Mouse (Mus musculus): ENCODE measurements at regions not wholly inside any gene's neighbourhood (a gene's known extent, or its start where the extent isn't known, plus 50 kb on each side); places are given as distances from the start of the nearest gene placed in this dataset.

DNA sequence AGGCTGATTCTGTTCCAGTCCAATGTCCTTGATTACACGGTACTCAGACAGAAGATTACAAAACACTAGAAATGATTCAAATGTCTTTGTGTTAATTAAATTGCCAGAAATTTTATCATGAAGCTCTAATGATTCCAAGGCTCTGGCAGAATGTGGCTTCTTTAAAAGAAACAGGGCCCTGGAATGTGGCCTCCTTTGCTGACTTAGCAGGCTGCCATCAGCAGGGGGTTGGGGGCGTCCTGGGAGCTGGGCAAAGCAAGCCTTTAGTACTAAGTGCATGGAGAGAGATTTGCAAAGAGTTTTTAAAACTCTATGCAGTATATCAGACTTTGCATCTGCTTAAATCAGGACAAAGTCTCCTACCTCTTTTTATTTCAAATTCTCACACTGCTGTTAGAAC, 434.8 kb upstream of the Cited2 start:
- Histone ChIP-seq H3K9me3 (ENCODE audit: low read length) (no peaks in the 10 kb centered on the region), H3K27me3 (ENCODE audit: insufficient read depth, low read length) (no peaks in the 10 kb centered on the region), H3K36me3 (replicated peaks; ENCODE audit: insufficient read depth, low read length) (no peaks in the 10 kb centered on the region), H3K27ac (ENCODE audit: low read depth) (no peak overlapping the region), H3K4me2 (ENCODE audit: low read depth, low read length) (no peak overlapping the region), H3K4me1 (ENCODE audit: insufficient read depth) (no peaks in the 10 kb centered on the region), H3K9ac (replicated peaks) (no peak overlapping the region), H3K4me3 (ENCODE audit: low read depth, low read length) (no peak overlapping the region)
- no peak for DNase-seq
- 62% methylated on average over 2 of the region's 2 CpGs for WGBS (ENCODE audit: insufficient replicate concordance)
- no peak for TF ChIP-seq CTCF (IDR thresholded peaks at IDR 0.05; ENCODE audit: low read depth)
- TF ChIP-seq EP300 (IDR thresholded peaks at IDR 0.05; ENCODE audit: low read depth), result no peak
- ATAC-seq, result no peak

DNA sequence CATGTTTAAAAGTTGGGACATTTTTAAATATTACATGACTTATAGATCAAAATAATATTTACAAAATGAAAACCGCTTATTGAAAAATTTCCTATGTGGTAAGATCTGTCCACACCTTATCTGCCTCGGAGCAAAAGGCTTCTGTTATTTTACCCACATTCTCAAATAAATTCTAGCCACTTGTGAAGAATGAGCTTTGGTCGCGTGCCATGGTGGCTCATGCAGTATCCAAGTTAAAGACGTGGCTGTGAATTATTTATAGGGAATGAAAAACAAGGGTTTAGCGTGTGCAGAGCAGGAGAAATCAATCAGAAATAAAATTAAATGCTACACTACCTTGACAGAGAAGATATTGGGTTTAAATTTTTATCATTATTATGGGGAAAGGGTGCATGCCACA, 430.7 kb upstream of the Cited2 start:
- no peak overlapping the region for H3K4me3 ChIP-seq (ENCODE audit: low read depth, low read length)
- no peak overlapping the region for H3K4me2 ChIP-seq (ENCODE audit: low read depth, low read length)
- H3K27ac ChIP-seq (ENCODE audit: low read depth), result no peak overlapping the region
- no peak overlapping the region for H3K9ac ChIP-seq (replicated peaks)
- no peak for DNase-seq
- WGBS (ENCODE audit: insufficient replicate concordance), result 77% methylated on average over 6 of the region's 6 CpGs
- H3K27me3 ChIP-seq (ENCODE audit: insufficient read depth, low read length), result no peaks in the 10 kb centered on the region
- TF ChIP-seq EP300 (IDR thresholded peaks at IDR 0.05; ENCODE audit: low read depth), result no peak
- no peak for TF ChIP-seq CTCF (IDR thresholded peaks at IDR 0.05; ENCODE audit: low read depth)
- no peaks in the 10 kb centered on the region for H3K4me1 ChIP-seq (ENCODE audit: insufficient read depth)
- H3K9me3 ChIP-seq (ENCODE audit: low read length), result no peaks in the 10 kb centered on the region
- no peaks in the 10 kb centered on the region for H3K36me3 ChIP-seq (replicated peaks; ENCODE audit: insufficient read depth, low read length)
- ATAC-seq, result no peak

DNA sequence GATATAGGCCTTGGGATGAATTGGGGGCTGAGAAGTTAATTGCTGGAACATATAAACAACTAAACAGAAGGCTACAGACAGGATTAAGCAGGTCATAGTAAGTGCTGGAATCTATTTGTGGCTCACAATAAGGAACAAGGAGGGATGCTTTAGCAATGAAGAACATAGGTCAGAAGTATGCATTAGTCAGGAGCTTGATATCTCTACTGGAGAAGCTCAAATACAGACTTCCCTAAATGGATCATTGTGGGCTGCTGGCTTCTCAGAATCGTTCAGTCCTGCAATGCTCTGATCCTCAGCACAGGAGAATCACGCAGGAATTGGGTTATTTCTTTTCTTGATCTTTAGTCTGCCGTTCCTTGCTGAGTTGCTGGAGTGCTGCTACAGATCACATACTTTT, 428.6 kb upstream of the Cited2 start:
- Histone ChIP-seq H3K9me3 (ENCODE audit: low read length) (no peaks in the 10 kb centered on the region), H3K27ac (ENCODE audit: low read depth) (no peak overlapping the region), H3K4me3 (ENCODE audit: low read depth, low read length) (no peak overlapping the region), H3K9ac (replicated peaks) (no peak overlapping the region), H3K36me3 (replicated peaks; ENCODE audit: insufficient read depth, low read length) (no peaks in the 10 kb centered on the region), H3K4me2 (ENCODE audit: low read depth, low read length) (no peak overlapping the region), H3K27me3 (ENCODE audit: insufficient read depth, low read length) (no peaks in the 10 kb centered on the region), H3K4me1 (ENCODE audit: insufficient read depth) (no peaks in the 10 kb centered on the region)
- no peak for DNase-seq
- TF ChIP-seq EP300 (IDR thresholded peaks at IDR 0.05; ENCODE audit: low read depth) (no peak), CTCF (IDR thresholded peaks at IDR 0.05; ENCODE audit: low read depth) (no peak)
- WGBS (ENCODE audit: insufficient replicate concordance), result 56% methylated on average over 3 of the region's 3 CpGs
- ATAC-seq, result no peak

DNA sequence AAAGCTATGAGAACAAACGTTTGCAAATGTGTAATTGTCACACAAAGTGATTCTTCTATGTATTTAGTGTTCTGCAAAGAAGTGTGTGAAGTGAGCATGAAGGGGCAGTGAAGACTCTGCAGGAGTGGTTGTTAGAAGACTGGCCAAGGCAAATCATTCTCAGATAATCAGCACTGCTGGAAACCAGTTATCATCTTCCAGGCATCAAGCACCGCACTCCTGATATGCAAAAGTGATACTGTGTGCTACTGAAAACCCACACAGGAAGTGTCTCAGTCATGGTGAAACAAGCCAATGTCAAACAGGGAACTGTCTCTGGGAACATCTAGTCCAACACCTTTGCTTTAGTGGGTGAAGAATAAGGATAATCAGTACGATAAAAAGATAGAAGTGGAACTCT, 427.9 kb upstream of the Cited2 start:
- ATAC-seq (no peak), DNase-seq (no peak)
- Histone ChIP-seq H3K4me2 (ENCODE audit: low read depth, low read length) (no peak overlapping the region; the same call in 1 of the 2 replicates), H3K36me3 (replicated peaks; ENCODE audit: insufficient read depth, low read length) (no peaks in the 10 kb centered on the region), H3K4me1 (ENCODE audit: insufficient read depth) (no peaks in the 10 kb centered on the region), H3K9ac (replicated peaks) (no peak overlapping the region), H3K27me3 (ENCODE audit: insufficient read depth, low read length) (no peaks in the 10 kb centered on the region), H3K4me3 (ENCODE audit: low read depth, low read length) (no peak overlapping the region), H3K27ac (ENCODE audit: low read depth) (no peak overlapping the region), H3K9me3 (ENCODE audit: low read length) (no peaks in the 10 kb centered on the region)
- WGBS (ENCODE audit: insufficient replicate concordance), result 53% methylated on average over 3 of the region's 3 CpGs
- TF ChIP-seq CTCF (IDR thresholded peaks at IDR 0.05; ENCODE audit: low read depth), result no peak
- TF ChIP-seq EP300 (IDR thresholded peaks at IDR 0.05; ENCODE audit: low read depth), result no peak

DNA sequence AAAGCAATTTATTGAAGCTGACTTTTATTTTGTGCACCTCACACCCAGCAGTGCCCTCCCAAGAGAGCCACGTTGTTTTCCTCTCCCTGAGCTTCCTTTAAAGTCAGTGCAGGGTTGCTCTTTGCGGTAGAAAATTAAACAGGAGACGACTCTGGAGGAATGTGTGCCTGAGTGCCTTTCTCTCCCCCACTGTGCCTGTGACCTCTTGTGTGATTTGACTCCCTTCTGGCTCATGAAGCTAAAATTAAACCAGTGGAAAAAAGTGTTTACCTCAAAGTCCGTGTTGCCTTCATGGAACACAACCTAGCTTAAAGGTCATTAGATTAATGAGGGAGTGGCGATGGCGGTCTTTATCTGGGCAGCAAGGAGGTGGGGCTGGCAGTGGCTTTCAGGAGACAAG, 423.4 kb upstream of the Cited2 start:
- TF ChIP-seq CTCF (IDR thresholded peaks at IDR 0.05; ENCODE audit: low read depth), result no peak
- TF ChIP-seq EP300 (IDR thresholded peaks at IDR 0.05; ENCODE audit: low read depth), result no peak
- ATAC-seq (no peak), DNase-seq (no peak)
- Histone ChIP-seq H3K4me3 (ENCODE audit: low read depth, low read length) (no peak overlapping the region), H3K9ac (replicated peaks) (no peak overlapping the region), H3K4me1 (ENCODE audit: insufficient read depth) (no peaks in the 10 kb centered on the region), H3K4me2 (ENCODE audit: low read depth, low read length) (no peak overlapping the region), H3K36me3 (replicated peaks; ENCODE audit: insufficient read depth, low read length) (no peaks in the 10 kb centered on the region), H3K9me3 (ENCODE audit: low read length) (no peaks in the 10 kb centered on the region), H3K27me3 (ENCODE audit: insufficient read depth, low read length) (no peaks in the 10 kb centered on the region), H3K27ac (ENCODE audit: low read depth) (no peak overlapping the region)
- WGBS (ENCODE audit: insufficient replicate concordance), result 50% methylated on average over 6 of the region's 6 CpGs

DNA sequence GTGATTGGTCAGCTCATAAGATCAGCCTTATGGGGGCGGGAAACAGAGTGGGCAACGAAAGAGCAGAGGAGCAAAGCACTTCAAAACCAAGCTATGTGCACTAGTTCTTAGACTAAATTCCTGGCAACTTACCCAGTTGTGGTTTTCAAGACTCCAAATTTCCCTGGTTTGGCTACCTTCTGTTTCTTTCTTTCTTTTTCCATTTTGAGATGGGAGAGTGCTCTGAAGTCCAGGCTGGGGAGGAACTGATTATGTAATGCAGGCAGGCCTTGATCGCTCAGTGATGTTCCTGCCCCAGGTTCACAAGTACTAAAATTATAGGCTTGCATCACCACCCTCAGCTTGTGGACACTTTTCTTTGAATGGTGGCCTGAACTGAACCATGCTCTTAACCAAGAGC, 396.3 kb upstream of the Cited2 start:
- Histone ChIP-seq H3K27ac (ENCODE audit: low read depth) (no peak overlapping the region), H3K36me3 (replicated peaks; ENCODE audit: insufficient read depth, low read length) (no peaks in the 10 kb centered on the region), H3K9ac (replicated peaks) (no peak overlapping the region), H3K4me3 (ENCODE audit: low read depth, low read length) (no peak overlapping the region), H3K9me3 (ENCODE audit: low read length) (no peaks in the 10 kb centered on the region), H3K4me2 (ENCODE audit: low read depth, low read length) (no peak overlapping the region), H3K27me3 (ENCODE audit: insufficient read depth, low read length) (no peaks in the 10 kb centered on the region), H3K4me1 (ENCODE audit: insufficient read depth) (peaks cover 2% of the 10 kb centered on the region; the same call in 1 of the 2 replicates)
- DNase-seq (no peak), ATAC-seq (no peak)
- 65% methylated on average over 3 of the region's 3 CpGs for WGBS (ENCODE audit: insufficient replicate concordance)
- no peak for TF ChIP-seq CTCF (IDR thresholded peaks at IDR 0.05; ENCODE audit: low read depth)
- TF ChIP-seq EP300 (IDR thresholded peaks at IDR 0.05; ENCODE audit: low read depth), result no peak

Data from liver, postnatal 0 days (tissue).